Mouse (Mus musculus) heart, embryonic 12.5 days (tissue): ENCODE measurements around the gene Ski. TPM values are rescaled to one million over a fixed set of nuclear protein-coding genes. Genes with fewer than 3 reads are reported as not detected.
A peak's percentile ranks its signal among the peaks of the same experiment; 100 is the strongest.

Experiments
- ATAC-seq: fragments of 200-750 bp; cut with Nextera tagmentation; 2 replicates; pipeline ENCODE4 v1.8.0; 2017; ENCODE audit warnings: moderate TSS enrichment, moderate library complexity; ENCODE audit not compliant: insufficient number of reproducible peaks, low FRiP score
- H3K27ac ChIP-seq: fragments of 300-500 bp; sonication (generic); 2 replicates; pipeline ENCODE4 v1.5.1; 2016; ENCODE audit warnings: mild to moderate bottlenecking, moderate library complexity; ENCODE audit not compliant: poor library complexity, severe bottlenecking
- H3K27me3 ChIP-seq: fragments of 300-500 bp; sonication (generic); replicated peaks from 2 replicates; pipeline ENCODE4 v1.6.1; 2016; ENCODE audit warnings: mild to moderate bottlenecking, moderate library complexity
- H3K36me3 ChIP-seq: fragments of 300-500 bp; sonication (generic); 2 replicates; pipeline ENCODE4 v1.6.1; 2016; ENCODE audit warnings: mild to moderate bottlenecking, moderate library complexity
- H3K4me1 ChIP-seq: fragments of 300-500 bp; sonication (generic); replicated peaks from 2 replicates; pipeline ENCODE4 v1.6.1; 2016; ENCODE audit warnings: mild to moderate bottlenecking
- H3K4me2 ChIP-seq: fragments of 300-500 bp; sonication (generic); 2 replicates; pipeline ENCODE4 v1.6.1; 2016; ENCODE audit warnings: mild to moderate bottlenecking, moderate library complexity
- H3K4me3 ChIP-seq: fragments of 300-500 bp; sonication (generic); 2 replicates; pipeline ENCODE4 v1.5.1; 2016; ENCODE audit warnings: mild to moderate bottlenecking
- H3K9ac ChIP-seq: fragments of 300-500 bp; sonication (generic); 2 replicates; pipeline ENCODE4 v1.6.1; 2016; ENCODE audit warnings: mild to moderate bottlenecking, moderate library complexity
- H3K9me3 ChIP-seq: fragments of 300-500 bp; sonication (generic); replicated peaks from 2 replicates; pipeline ENCODE4 v1.6.1; 2016; ENCODE audit warnings: mild to moderate bottlenecking, moderate library complexity
- WGBS: fragments of 180-500 bp; shearing (Covaris S2); methylation state at CpG from one replicate; pipeline ENCODE4 v1.1.7; 2016; 5-methylcytosine and 5-hydroxymethylcytosine counted together
- polyA plus RNA-seq: library from polyadenylated mRNA; unstranded; fragments of >200 nt; fragmentation: Nextera tagmentation; extraction: Ambion mirVana; gene quantifications from 2 replicates; pipeline ENCODE4 v1.2.1, GENCODE M21; 2016

Ski gene
- polyA plus RNA-seq, 1 experiment from 2014 or later = 11.9 TPM

GRCm38 (mm10) chr4:155190275-155190674 is 32.1 kb downstream of the Ski start:
- Histone ChIP-seq H3K4me3 (no peak overlapping the region), H3K9me3 (no peaks in the 10 kb centered on the region), H3K4me1 (peaks cover 90% of the 10 kb centered on the region), H3K36me3 (no peaks in the 10 kb centered on the region; the same call in 1 of the 2 replicates), H3K4me2 (peak overlapping the region; percentile 17), H3K27me3 (no peaks in the 10 kb centered on the region), H3K27ac (peak overlapping the region; percentile 36; the same call in 1 of the 2 replicates), H3K9ac (no peak overlapping the region)
- no peak for ATAC-seq
- WGBS = 36% methylated on average over 7 of the region's 7 CpGs

DNA sequence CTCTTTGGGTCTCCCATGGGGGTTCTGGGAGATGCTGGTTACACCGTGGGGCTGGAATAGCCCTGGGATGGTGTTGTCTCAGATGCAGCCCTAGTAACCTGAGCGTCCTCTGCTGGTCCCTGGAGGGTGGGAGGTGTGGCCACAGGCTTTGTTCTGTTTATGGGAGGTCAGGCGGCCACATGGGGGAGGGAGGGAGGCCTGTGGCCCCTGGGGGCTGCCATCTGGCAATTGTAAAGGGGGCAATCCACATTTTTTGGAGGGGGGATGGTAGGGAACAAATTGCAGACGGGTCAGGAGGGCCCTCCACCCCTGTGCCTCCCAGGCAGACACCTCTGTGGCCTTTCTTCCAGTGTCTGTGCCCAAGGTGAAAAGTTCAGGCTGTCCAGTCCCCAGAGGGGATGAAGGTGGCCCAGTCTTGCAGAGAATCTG is 32.7 kb downstream of the Ski start:
- Histone ChIP-seq H3K4me1 (peaks cover 92% of the 10 kb centered on the region), H3K4me3 (no peak overlapping the region), H3K27me3 (no peaks in the 10 kb centered on the region), H3K9me3 (no peaks in the 10 kb centered on the region), H3K9ac (0 out of 2 replicates have a peak overlapping the region, but pooled peaks have one; percentile 42), H3K27ac (peak overlapping the region; percentile 36; the same call in 1 of the 2 replicates), H3K4me2 (peak overlapping the region; percentile 17), H3K36me3 (no peaks in the 10 kb centered on the region; the same call in 1 of the 2 replicates)
- ATAC-seq = peak; percentile 36; the same call in 1 of the 2 replicates
- WGBS = 12% methylated on average over 4 of the region's 4 CpGs

- Histone ChIP-seq H3K9me3 (no peaks in the 10 kb centered on the region), H3K9ac (peak overlapping the region; percentile 46; the same call in 1 of the 2 replicates), H3K27me3 (no peaks in the 10 kb centered on the region), H3K27ac (peak overlapping the region; percentile 79; the same call in 1 of the 2 replicates), H3K4me1 (peaks cover 97% of the 10 kb centered on the region), H3K4me3 (no peak overlapping the region), H3K36me3 (no peaks in the 10 kb centered on the region; the same call in 1 of the 2 replicates), H3K4me2 (no peak overlapping the region)
- no peak for ATAC-seq
These were observed 33.6 kb downstream of the Ski start for GRCm38 (mm10) chr4:155188803-155189202.

DNA sequence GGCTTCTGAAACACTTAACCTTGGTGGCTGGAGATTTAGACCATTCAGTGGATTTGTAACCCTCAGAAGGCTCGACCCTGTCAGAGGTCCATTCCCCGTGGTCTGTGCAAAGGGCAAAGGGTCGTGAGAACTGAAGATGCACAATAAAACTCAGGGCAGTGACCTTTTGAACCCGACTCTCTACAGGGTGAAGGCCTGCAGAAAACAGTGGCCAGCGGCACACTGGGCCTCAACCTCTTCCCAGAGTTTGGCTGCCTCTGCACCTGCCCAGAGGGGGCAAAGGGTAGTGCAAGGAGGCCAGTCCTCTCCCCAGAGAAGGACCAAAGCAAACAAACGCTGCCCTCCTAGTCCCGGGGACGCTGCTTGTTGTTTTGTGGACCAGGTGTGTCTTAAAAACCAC is 34.1 kb downstream of the Ski start:
- Histone ChIP-seq H3K27me3 (no peaks in the 10 kb centered on the region), H3K36me3 (no peaks in the 10 kb centered on the region; the same call in 1 of the 2 replicates), H3K9me3 (no peaks in the 10 kb centered on the region), H3K9ac (peak overlapping the region; percentile 46; the same call in 1 of the 2 replicates), H3K4me1 (peaks cover 97% of the 10 kb centered on the region), H3K4me2 (no peak overlapping the region), H3K27ac (peak overlapping the region; percentile 79), H3K4me3 (no peak overlapping the region)
- ATAC-seq = no peak
- WGBS = 32% methylated on average over 8 of the region's 8 CpGs

- Histone ChIP-seq H3K4me1 (peaks cover 95% of the 10 kb centered on the region), H3K27me3 (no peaks in the 10 kb centered on the region), H3K27ac (peak overlapping the region; percentile 79), H3K36me3 (no peaks in the 10 kb centered on the region), H3K9me3 (no peaks in the 10 kb centered on the region), H3K4me2 (peak overlapping the region; percentile 34), H3K9ac (peak overlapping the region; percentile 46; the same call in 1 of the 2 replicates), H3K4me3 (no peak overlapping the region)
- peak; percentile 22; the same call in 1 of the 2 replicates for ATAC-seq
- 20% methylated on average over 3 of the region's 3 CpGs for WGBS
These were observed 35.2 kb downstream of the Ski start for GRCm38 (mm10) chr4:155187192-155187674.

DNA sequence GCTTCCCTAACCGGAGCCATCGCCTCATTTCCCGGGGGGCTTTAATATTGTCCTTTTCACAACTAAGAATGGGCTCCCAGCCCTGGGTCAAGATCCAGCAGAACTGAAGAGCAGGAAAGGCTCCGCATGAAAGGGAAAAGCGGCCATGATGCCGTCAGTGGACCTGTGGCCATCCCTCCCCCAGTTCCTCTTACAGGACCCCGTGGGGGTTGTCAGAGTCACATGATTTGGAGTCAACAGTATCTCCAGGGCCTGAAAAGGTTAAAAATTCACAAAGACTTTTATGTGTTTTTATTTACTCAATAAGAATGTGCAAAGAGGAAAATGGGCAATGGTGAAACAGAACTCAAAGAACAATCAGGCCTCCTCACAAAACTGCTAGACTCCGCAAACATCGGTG is 36.5 kb downstream of the Ski start:
- no peaks in the 10 kb centered on the region for H3K9me3 ChIP-seq
- WGBS = 86% methylated on average over 9 of the region's 9 CpGs
- H3K4me2 ChIP-seq = no peak overlapping the region
- peaks cover 87% of the 10 kb centered on the region for H3K4me1 ChIP-seq
- no peak overlapping the region for H3K4me3 ChIP-seq
- no peaks in the 10 kb centered on the region for H3K36me3 ChIP-seq
- H3K9ac ChIP-seq = no peak overlapping the region
- H3K27me3 ChIP-seq = no peaks in the 10 kb centered on the region
- H3K27ac ChIP-seq = 0 out of 2 replicates have a peak overlapping the region, but pooled peaks have one; percentile 29
- no peak for ATAC-seq

DNA sequence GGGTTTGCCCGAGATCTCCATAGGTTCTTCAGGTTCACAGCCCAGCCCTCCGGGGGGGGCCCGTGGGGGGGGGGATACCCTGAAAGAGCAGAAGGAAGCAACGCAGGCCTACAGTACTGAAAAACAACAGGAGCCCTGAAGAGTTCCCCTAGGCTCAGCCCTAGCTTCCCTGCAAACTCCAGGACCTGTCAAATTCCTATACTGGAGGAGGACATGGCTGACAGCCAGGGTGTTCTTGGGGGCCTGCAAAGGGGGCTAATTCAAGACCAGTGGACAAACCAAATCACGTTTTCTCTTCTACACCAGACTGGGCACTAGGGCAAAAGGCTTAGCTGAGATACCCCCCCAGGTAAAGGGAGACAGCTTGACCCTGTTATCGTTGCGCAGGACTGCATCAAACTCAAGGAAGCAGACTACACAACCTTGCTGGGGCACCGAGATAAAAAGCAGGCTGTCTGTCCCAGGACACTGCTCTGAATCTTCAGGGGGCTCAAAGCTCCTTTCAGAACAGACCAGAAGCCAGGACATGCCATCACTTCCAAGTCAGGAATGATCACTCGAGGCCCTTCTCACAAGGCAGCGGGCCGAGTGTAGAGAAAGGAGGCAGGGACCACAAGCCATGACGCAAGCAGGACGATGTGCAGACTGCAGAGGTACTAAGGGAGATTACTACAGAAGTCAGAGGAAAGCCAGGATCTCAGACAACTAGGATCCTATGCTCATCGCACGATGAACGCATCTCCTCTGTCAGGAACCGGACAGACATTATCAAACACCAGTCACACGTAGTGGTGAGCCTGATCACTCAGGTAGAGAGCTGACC is 37.9 kb downstream of the Ski start:
- H3K9ac ChIP-seq = peak overlapping the region; percentile 45
- 37% methylated on average over 18 of the region's 18 CpGs for WGBS
- peak overlapping the region; percentile 48 for H3K4me2 ChIP-seq
- H3K27me3 ChIP-seq = no peaks in the 10 kb centered on the region
- no peaks in the 10 kb centered on the region for H3K36me3 ChIP-seq
- no peaks in the 10 kb centered on the region for H3K9me3 ChIP-seq
- 0 out of 2 replicates have a peak overlapping the region, but pooled peaks have one; percentile 0 for H3K4me3 ChIP-seq
- peak; percentile 49; the same call in 1 of the 2 replicates for ATAC-seq
- peak overlapping the region; percentile 85 for H3K27ac ChIP-seq
- H3K4me1 ChIP-seq = peaks cover 82% of the 10 kb centered on the region

DNA sequence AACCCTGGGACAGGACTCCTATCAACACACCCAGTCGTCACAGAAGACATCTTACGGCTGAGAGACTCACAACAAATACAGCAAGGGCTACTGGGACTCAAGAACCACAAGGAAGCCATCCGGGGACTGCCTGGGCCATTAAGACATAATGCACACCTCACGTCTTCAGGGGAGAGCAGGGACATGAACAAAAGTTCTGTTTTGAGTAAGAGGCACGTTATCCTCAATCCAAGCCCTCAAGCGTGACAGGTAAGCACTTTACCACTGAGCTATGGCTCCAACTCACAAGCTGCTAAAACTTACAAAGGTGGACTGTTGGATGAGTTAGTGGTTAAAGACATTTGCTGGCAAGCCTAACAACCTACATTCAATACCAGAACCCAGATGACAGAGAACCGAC is 39.2 kb downstream of the Ski start:
- Histone ChIP-seq H3K4me1 (peaks cover 83% of the 10 kb centered on the region), H3K36me3 (no peaks in the 10 kb centered on the region), H3K27ac (peak overlapping the region; percentile 85; the same call in 1 of the 2 replicates), H3K9me3 (no peaks in the 10 kb centered on the region), H3K4me3 (no peak overlapping the region), H3K27me3 (no peaks in the 10 kb centered on the region), H3K4me2 (no peak overlapping the region), H3K9ac (no peak overlapping the region)
- WGBS = 84% methylated on average over 7 of the region's 7 CpGs
- ATAC-seq = no peak

- peak overlapping the region; percentile 42 for H3K9ac ChIP-seq
- peak overlapping the region; percentile 58 for H3K4me2 ChIP-seq
- peak; percentile 51; the same call in 1 of the 2 replicates for ATAC-seq
- H3K9me3 ChIP-seq = no peaks in the 10 kb centered on the region; the same call in 1 of the 2 replicates
- WGBS = 37% methylated on average over 3 of the region's 3 CpGs
- no peak overlapping the region for H3K4me3 ChIP-seq
- peaks cover 83% of the 10 kb centered on the region for H3K4me1 ChIP-seq
- H3K36me3 ChIP-seq = peaks cover 4% of the 10 kb centered on the region; the same call in 1 of the 2 replicates
- peak overlapping the region; percentile 90 for H3K27ac ChIP-seq
- H3K27me3 ChIP-seq = no peaks in the 10 kb centered on the region
These were observed 43.3 kb downstream of the Ski start for GRCm38 (mm10) chr4:155178981-155179512.

DNA sequence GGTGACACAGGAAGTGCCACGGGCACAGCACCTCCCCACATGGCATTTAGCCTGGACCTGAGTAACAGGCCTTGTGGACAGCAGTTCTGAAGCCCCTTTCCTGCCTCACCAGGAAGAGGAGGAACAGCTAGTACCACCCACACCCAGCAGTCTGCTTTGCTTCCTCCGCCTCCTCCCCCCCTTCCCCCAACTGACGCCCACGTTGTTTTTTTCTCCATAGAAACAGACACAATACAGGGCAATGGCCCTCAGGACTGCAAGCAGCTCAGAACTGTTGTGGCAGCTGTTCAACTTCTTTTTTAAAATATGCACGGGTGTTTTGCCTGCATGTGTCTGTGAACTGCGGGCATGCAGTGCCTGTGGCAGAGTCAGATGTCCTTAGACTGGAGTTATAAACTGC is 44.1 kb downstream of the Ski start:
- H3K27ac ChIP-seq = peak overlapping the region; percentile 90
- ATAC-seq = peak; percentile 70
- H3K9me3 ChIP-seq = no peaks in the 10 kb centered on the region; the same call in 1 of the 2 replicates
- WGBS = 9% methylated on average over 6 of the region's 6 CpGs
- H3K27me3 ChIP-seq = no peaks in the 10 kb centered on the region
- peaks cover 83% of the 10 kb centered on the region for H3K4me1 ChIP-seq
- peak overlapping the region; percentile 20; the same call in 1 of the 2 replicates for H3K4me3 ChIP-seq
- H3K4me2 ChIP-seq = peak overlapping the region; percentile 58
- peak overlapping the region; percentile 42 for H3K9ac ChIP-seq
- H3K36me3 ChIP-seq = peaks cover 4% of the 10 kb centered on the region; the same call in 1 of the 2 replicates

GRCm38 (mm10) chr4:155176210-155176609 is 46.2 kb downstream of the Ski start:
- Histone ChIP-seq H3K9me3 (no peaks in the 10 kb centered on the region; the same call in 1 of the 2 replicates), H3K27me3 (no peaks in the 10 kb centered on the region), H3K9ac (no peak overlapping the region), H3K4me1 (peaks cover 91% of the 10 kb centered on the region), H3K27ac (peak overlapping the region; percentile 90; the same call in 1 of the 2 replicates), H3K4me3 (no peak overlapping the region), H3K36me3 (peaks cover 4% of the 10 kb centered on the region; the same call in 1 of the 2 replicates), H3K4me2 (no peak overlapping the region)
- no peak for ATAC-seq
- WGBS = 50% methylated on average over 3 of the region's 3 CpGs
